Mouse (Mus musculus): Measurements from ENCODE around the gene Gm20388. TPM values are rescaled to one million over a fixed set of nuclear protein-coding genes. Genes with fewer than 3 reads are reported as not detected.
A peak's percentile ranks its signal among the peaks of the same experiment; 100 is the strongest.

The Gm20388 gene
- polyA plus RNA-seq, 1 experiment from 2014 or later, result not detected

DNA sequence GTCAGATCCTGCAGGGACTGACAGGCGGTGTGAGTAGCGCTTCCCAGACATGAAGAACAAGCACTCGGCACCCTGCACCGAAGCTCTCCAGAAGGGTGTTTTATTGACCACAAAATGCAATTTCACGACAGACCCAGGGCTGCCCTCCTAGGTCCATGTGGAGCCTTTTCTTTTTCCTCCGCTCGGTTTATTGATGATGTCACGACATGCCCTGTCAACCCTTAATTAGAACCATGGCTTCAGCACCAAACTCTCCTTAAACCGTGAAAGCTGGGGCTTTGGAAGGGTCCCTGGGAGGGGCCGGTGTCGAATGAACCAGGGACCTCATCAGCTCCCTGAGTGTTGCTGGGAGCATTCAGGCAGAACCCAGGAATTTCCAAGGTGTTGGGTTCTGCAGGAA lies 1340.4 kb downstream of the Gm20388 start:
- no peak overlapping the region for H3K4me2 ChIP-seq (replicated peaks; ENCODE audit: low read depth)
- H3K4me1 ChIP-seq (replicated peaks; ENCODE audit: control insufficient read depth, insufficient read depth, low read length), result no peaks in the 10 kb centered on the region
- WGBS, result 54% methylated on average over 11 of the region's 11 CpGs
- ATAC-seq, result no peak
- H3K27me3 ChIP-seq (replicated peaks; ENCODE audit: control insufficient read depth, insufficient read depth, low read length), result 0 out of 2 replicates have a peak, but pooled peaks cover 9% of the 10 kb centered on the region
- H3K4me3 ChIP-seq (ENCODE audit: low read depth, low read length), result no peak overlapping the region
- TF ChIP-seq CTCF (IDR thresholded peaks at IDR 0.05; ENCODE audit: low read depth), result no peak
- H3K36me3 ChIP-seq (ENCODE audit: control insufficient read depth, insufficient read depth), result no peaks in the 10 kb centered on the region
- H3K27ac ChIP-seq (ENCODE audit: low read depth, low read length), result no peak overlapping the region
- H3K9ac ChIP-seq (ENCODE audit: low read depth, low read length), result no peak overlapping the region
- no peaks in the 10 kb centered on the region for H3K9me3 ChIP-seq (ENCODE audit: control insufficient read depth)

DNA sequence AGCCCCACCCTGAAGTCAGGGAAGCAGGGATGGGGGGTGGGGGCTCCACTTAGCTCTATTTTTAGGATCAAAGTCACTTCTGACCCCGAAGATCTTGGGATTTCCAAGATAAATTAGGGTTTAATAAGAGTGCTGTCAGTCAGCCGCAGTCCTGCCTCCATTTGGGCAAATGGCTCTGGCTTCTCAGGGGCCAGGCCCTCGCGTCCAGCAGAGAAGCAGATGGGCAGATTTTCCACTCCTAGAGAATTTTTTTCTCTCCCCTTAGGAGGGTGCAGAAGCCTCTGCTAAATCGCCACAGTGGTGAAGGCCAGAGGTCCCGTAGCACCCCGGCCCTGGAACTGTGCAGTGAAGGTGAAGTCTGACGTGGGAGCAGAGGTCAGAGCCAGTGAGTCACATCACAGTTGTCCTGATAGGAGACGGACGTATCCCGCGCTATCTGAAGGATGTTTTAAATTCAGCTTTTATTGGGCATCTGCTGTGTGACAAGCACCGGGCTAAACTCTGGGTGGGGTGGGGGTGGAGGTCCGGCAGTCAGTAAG lies 1345.2 kb downstream of the Gm20388 start:
- H3K36me3 ChIP-seq (ENCODE audit: control insufficient read depth, insufficient read depth), result no peaks in the 10 kb centered on the region
- 51% methylated on average over 14 of the region's 14 CpGs for WGBS

DNA sequence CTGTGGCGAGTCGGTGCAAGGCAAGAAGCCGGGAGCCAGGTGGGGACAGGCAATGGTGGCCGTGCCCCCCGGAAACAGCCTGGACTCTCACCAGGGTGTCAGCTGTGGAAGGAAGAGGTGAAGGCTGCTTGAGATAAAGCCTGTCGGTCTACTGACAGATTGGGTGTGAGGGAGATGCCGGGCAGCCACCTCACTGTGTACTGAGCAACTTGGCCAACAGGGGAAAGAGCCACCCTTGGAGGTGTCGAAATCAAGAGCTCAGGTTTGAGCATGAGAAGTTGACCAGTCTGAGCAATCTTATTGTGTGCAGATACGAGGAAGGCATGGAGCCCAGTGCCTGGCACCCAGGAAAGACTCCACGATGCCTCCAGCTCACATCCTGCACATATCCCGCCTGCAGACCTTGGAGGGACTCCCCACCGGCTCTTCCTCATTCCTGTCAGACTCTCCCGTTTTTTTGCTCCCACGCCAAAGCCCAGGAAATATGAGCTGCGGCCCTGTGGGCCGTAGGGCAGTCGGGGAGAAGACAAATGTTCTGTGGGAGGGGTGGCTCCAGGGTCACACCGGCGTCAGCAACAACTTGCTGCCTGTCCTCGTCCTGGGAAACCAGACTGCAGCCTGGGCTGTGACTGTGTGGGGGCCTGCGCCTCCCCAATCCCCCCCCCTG lies 1347.6 kb downstream of the Gm20388 start:
- 40% methylated on average over 20 of the region's 21 CpGs for WGBS
- Histone ChIP-seq H3K9ac (ENCODE audit: low read depth, low read length) (no peak overlapping the region), H3K36me3 (ENCODE audit: control insufficient read depth, insufficient read depth) (no peaks in the 10 kb centered on the region), H3K4me3 (ENCODE audit: low read depth, low read length) (no peak overlapping the region), H3K9me3 (ENCODE audit: control insufficient read depth) (no peaks in the 10 kb centered on the region), H3K27ac (ENCODE audit: low read depth, low read length) (no peak overlapping the region), H3K4me1 (replicated peaks; ENCODE audit: control insufficient read depth, insufficient read depth, low read length) (no peaks in the 10 kb centered on the region), H3K27me3 (replicated peaks; ENCODE audit: control insufficient read depth, insufficient read depth, low read length) (no peaks in the 10 kb centered on the region), H3K4me2 (replicated peaks; ENCODE audit: low read depth) (no peak overlapping the region)
- TF ChIP-seq CTCF (IDR thresholded peaks at IDR 0.05; ENCODE audit: low read depth), result no peak
- no peak for ATAC-seq

More for the DNA sequence above, 1345.2 kb downstream of the Gm20388 start:
- ATAC-seq, result no peak
- H3K9me3 ChIP-seq (ENCODE audit: control insufficient read depth), result no peaks in the 10 kb centered on the region
- no peak overlapping the region for H3K4me2 ChIP-seq (replicated peaks; ENCODE audit: low read depth)
- no peak overlapping the region for H3K27ac ChIP-seq (ENCODE audit: low read depth, low read length)
- TF ChIP-seq CTCF (IDR thresholded peaks at IDR 0.05; ENCODE audit: low read depth), result no peak
- no peaks in the 10 kb centered on the region for H3K4me1 ChIP-seq (replicated peaks; ENCODE audit: control insufficient read depth, insufficient read depth, low read length)
- no peak overlapping the region for H3K9ac ChIP-seq (ENCODE audit: low read depth, low read length)
- H3K4me3 ChIP-seq (ENCODE audit: low read depth, low read length), result no peak overlapping the region
- 0 out of 2 replicates have a peak, but pooled peaks cover 9% of the 10 kb centered on the region for H3K27me3 ChIP-seq (replicated peaks; ENCODE audit: control insufficient read depth, insufficient read depth, low read length)

DNA sequence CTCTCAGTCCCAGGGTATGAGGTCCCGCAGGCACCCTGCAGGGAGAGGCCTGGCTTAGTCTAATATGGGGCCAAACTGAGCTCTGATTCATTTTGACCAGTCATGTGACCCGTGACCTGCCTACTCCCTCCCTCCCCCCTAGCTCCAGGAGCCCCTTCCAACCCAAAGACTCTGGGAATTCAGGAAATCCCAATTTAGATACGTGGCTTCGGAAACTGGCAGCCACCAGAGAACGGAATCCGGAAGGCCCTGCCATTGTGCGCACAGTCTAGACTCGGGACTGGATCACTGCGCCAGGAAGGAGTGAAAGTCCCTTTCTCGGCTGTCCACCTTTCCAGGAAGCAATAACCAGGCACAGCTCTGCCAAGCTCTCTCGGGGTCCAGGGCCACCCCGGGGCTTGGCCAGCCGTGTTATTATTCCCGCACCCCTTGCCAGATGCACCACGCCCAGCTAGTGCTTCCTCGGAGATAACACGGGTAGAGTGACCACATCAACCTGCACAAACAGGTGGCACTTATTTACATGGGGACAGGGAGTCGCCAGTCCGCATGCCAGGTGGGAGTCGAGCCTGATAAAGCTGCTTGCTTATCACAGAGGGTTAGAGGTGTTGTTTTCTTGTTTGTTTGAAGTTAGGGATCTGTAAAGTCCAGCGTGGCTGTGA lies 1352.2 kb downstream of the Gm20388 start:
- WGBS, result 36% methylated on average over 21 of the region's 21 CpGs
- no peak overlapping the region for H3K9ac ChIP-seq (ENCODE audit: low read depth, low read length)
- no peaks in the 10 kb centered on the region for H3K36me3 ChIP-seq (ENCODE audit: control insufficient read depth, insufficient read depth)
- H3K27ac ChIP-seq (ENCODE audit: low read depth, low read length), result no peak overlapping the region; the same call in 1 of the 2 replicates
- no peaks in the 10 kb centered on the region for H3K9me3 ChIP-seq (ENCODE audit: control insufficient read depth)
- no peaks in the 10 kb centered on the region for H3K27me3 ChIP-seq (replicated peaks; ENCODE audit: control insufficient read depth, insufficient read depth, low read length)
- H3K4me2 ChIP-seq (replicated peaks; ENCODE audit: low read depth), result peak overlapping the region; percentile 59
- H3K4me1 ChIP-seq (replicated peaks; ENCODE audit: control insufficient read depth, insufficient read depth, low read length), result no peaks in the 10 kb centered on the region
- no peak for TF ChIP-seq CTCF (IDR thresholded peaks at IDR 0.05; ENCODE audit: low read depth)
- ATAC-seq, result peak; percentile 36; the same call in 1 of the 2 replicates
- H3K4me3 ChIP-seq (ENCODE audit: low read depth, low read length), result no peak overlapping the region

DNA sequence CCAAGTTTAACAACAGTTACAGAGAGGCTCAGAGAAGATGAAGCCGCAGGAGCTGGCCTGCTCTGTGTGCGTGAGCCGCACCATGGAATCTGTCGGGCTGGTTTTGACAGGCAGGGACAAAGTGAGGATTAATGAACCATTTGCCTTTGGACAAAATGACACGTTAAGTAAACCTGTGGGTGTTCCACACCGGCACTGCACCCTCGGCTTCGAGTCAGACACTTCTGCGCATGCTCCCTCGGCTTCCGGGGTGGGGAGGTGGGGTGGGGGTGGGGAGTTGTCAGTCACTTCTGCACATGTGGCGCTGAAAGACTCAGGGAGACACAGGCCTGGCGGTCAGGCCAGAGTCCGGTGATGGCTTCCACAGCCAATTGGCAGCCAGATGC lies 1352.7 kb downstream of the Gm20388 start:
- H3K4me3 ChIP-seq (ENCODE audit: low read depth, low read length), result no peak overlapping the region
- no peak overlapping the region for H3K9ac ChIP-seq (ENCODE audit: low read depth, low read length)
- no peaks in the 10 kb centered on the region for H3K4me1 ChIP-seq (replicated peaks; ENCODE audit: control insufficient read depth, insufficient read depth, low read length)
- H3K9me3 ChIP-seq (ENCODE audit: control insufficient read depth), result no peaks in the 10 kb centered on the region
- WGBS, result 40% methylated on average over 14 of the region's 14 CpGs
- no peak for TF ChIP-seq CTCF (IDR thresholded peaks at IDR 0.05; ENCODE audit: low read depth)
- H3K27me3 ChIP-seq (replicated peaks; ENCODE audit: control insufficient read depth, insufficient read depth, low read length), result no peaks in the 10 kb centered on the region
- ATAC-seq, result peak; percentile 50
- H3K27ac ChIP-seq (ENCODE audit: low read depth, low read length), result no peak overlapping the region; the same call in 1 of the 2 replicates
- H3K36me3 ChIP-seq (ENCODE audit: control insufficient read depth, insufficient read depth), result no peaks in the 10 kb centered on the region
- H3K4me2 ChIP-seq (replicated peaks; ENCODE audit: low read depth), result peak overlapping the region; percentile 59

DNA sequence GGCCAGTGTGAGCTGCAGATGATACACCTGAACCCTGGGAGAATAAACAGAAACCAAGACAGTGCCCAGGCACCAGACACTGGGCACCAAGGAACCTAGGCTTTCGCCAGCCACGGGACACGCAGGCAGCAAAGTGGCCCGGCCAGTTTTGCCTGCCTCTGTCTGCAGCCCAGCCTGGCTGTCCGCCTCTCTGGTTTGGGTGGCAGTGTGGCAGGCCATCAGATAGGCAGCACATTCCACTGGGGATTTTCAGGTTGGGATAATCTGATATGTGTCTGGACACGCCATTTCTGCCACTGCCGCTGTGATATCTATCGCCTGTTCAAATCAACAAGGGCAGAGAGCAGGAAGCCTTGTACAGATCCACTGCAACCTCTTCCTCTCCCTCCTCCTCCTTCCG lies 1353.6 kb downstream of the Gm20388 start:
- TF ChIP-seq CTCF (IDR thresholded peaks at IDR 0.05; ENCODE audit: low read depth), result no peak
- no peak for ATAC-seq
- Histone ChIP-seq H3K9me3 (ENCODE audit: control insufficient read depth) (no peaks in the 10 kb centered on the region), H3K9ac (ENCODE audit: low read depth, low read length) (no peak overlapping the region), H3K4me1 (replicated peaks; ENCODE audit: control insufficient read depth, insufficient read depth, low read length) (no peaks in the 10 kb centered on the region), H3K4me2 (replicated peaks; ENCODE audit: low read depth) (no peak overlapping the region), H3K27ac (ENCODE audit: low read depth, low read length) (no peak overlapping the region), H3K27me3 (replicated peaks; ENCODE audit: control insufficient read depth, insufficient read depth, low read length) (no peaks in the 10 kb centered on the region), H3K36me3 (ENCODE audit: control insufficient read depth, insufficient read depth) (no peaks in the 10 kb centered on the region), H3K4me3 (ENCODE audit: low read depth, low read length) (no peak overlapping the region)
- WGBS, result 57% methylated on average over 9 of the region's 9 CpGs
